Comparison of ENCODE assay signal across 9 mouse cellular contexts in the genomic region with DNA sequence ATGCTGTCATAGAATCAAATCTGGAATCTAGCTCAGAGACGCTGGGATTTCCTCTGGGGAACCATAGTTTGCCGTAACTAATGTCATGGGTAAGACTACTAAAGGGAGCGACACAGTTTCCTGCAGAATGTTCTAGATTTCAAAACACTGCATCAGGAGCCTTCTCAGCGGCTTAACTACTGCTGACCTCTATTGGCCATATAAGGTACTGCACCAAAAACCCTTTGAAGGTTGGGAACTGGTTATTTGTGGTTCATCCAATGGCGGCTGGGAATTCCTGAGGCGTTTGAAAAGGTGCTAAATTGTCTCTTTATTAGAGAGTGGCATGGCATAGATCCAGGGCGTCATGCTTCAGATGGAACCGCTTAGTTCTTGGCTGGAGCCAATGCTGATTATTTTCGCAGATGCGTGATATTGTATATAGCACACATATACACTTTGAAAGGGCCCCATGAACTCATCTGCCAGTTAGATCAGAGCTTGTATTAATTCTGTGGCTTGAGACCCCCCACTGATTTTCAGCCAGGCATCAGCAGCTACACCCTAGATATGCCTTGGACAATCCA.
DNase-seq lines count a peak whose midpoint lies in the region; ATAC-seq and TF ChIP-seq lines count a peak whose summit lies in the region.
"Had no signal": no experiment of that assay in that cellular context is flagged by ENCODE, and none has a peak within 500 bp of the region (broad histone marks: within the 10 kb centered on the region; RNA-seq: fewer than 3 reads in every experiment).

No protein-coding gene starts in this region.

- H3K36me3 ChIP-seq in thymus, adult 2 months (ENCODE audit: control insufficient read depth, insufficient read depth, low read length) = no peaks in the 10 kb centered on the region
- no peaks in the 10 kb centered on the region for H3K36me3 ChIP-seq in forebrain, embryonic 14.5 days (ENCODE audit: control insufficient read depth, insufficient read depth, low read length)
- no peaks in the 10 kb centered on the region for H3K36me3 ChIP-seq in lung, postnatal 0 days (ENCODE audit: insufficient read depth, low read length)
- H3K36me3 ChIP-seq in splenic B cell, adult 2 months (ENCODE audit: control insufficient read depth, insufficient read depth, low read length, poor library complexity, severe bottlenecking) = no peaks in the 10 kb centered on the region
- H3K36me3 ChIP-seq: heart, embryonic 13.5 days; stomach, embryonic 15.5 days had no signal

- H3K9ac ChIP-seq in forebrain, embryonic 14.5 days (ENCODE audit: low read length) = no peak overlapping the region
- no peak overlapping the region for H3K9ac ChIP-seq in lung, postnatal 0 days (replicated peaks; ENCODE audit: low read depth)
- H3K9ac ChIP-seq: heart, embryonic 13.5 days; stomach, embryonic 15.5 days had no signal

- H3K4me1 ChIP-seq in thymus, adult 2 months (replicated peaks; ENCODE audit: control insufficient read depth, insufficient read depth, low read length) = no peaks in the 10 kb centered on the region
- H3K4me1 ChIP-seq in forebrain, embryonic 14.5 days (ENCODE audit: control insufficient read depth, insufficient read depth, low read length) = no peaks in the 10 kb centered on the region
- no peaks in the 10 kb centered on the region for H3K4me1 ChIP-seq in lung, postnatal 0 days (ENCODE audit: insufficient read depth, low read depth, low read length)
- H3K4me1 ChIP-seq: heart, embryonic 13.5 days; stomach, embryonic 15.5 days had no signal

- H3K27me3 ChIP-seq in thymus, adult 2 months (ENCODE audit: control insufficient read depth, insufficient read depth, low read length) = no peaks in the 10 kb centered on the region
- no peaks in the 10 kb centered on the region for H3K27me3 ChIP-seq in forebrain, embryonic 14.5 days (replicated peaks; ENCODE audit: control insufficient read depth, insufficient read depth, low read length)
- H3K27me3 ChIP-seq in lung, postnatal 0 days (replicated peaks; ENCODE audit: insufficient read depth, low read length) = no peaks in the 10 kb centered on the region
- no peaks in the 10 kb centered on the region for H3K27me3 ChIP-seq in splenic B cell, adult 2 months (ENCODE audit: control insufficient read depth, insufficient read depth, low read length, poor library complexity, severe bottlenecking)
- H3K27me3 ChIP-seq: stomach, embryonic 15.5 days had no signal

- no peak overlapping the region for H3K4me3 ChIP-seq in thymus, adult 2 months (ENCODE audit: control insufficient read depth, insufficient read depth, low read length)
- H3K4me3 ChIP-seq in forebrain, embryonic 14.5 days (ENCODE audit: low read depth, low read length) = no peak overlapping the region
- H3K4me3 ChIP-seq in lung, postnatal 0 days (ENCODE audit: low read depth, low read length) = no peak overlapping the region
- H3K4me3 ChIP-seq: heart, embryonic 13.5 days; stomach, embryonic 15.5 days had no signal

- TF ChIP-seq CTCF in thymus, adult 2 months (IDR thresholded peaks at IDR 0.05; ENCODE audit: borderline replicate concordance, control insufficient read depth, extremely low read depth, insufficient read depth, low read length, poor library complexity) = no peak
- TF ChIP-seq CTCF in lung, postnatal 0 days (IDR thresholded peaks at IDR 0.05) = peak; percentile 89

- no peaks in the 10 kb centered on the region for H3K9me3 ChIP-seq in forebrain, embryonic 14.5 days (replicated peaks; ENCODE audit: control insufficient read depth, low read length)
- no peaks in the 10 kb centered on the region for H3K9me3 ChIP-seq in lung, postnatal 0 days (ENCODE audit: low read length)
- H3K9me3 ChIP-seq: heart, embryonic 13.5 days; stomach, embryonic 15.5 days had no signal

- 34% methylated on average over 10 of the region's 10 CpGs for WGBS in thymus, adult 2 months
- WGBS in forebrain, embryonic 14.5 days = 40% methylated on average over 10 of the region's 10 CpGs
- WGBS in lung, postnatal 0 days = 39% methylated on average over 10 of the region's 10 CpGs

- TF ChIP-seq EP300 in lung, postnatal 0 days (IDR thresholded peaks at IDR 0.05) = no peak

- peak; percentile 13 for DNase-seq in thymus, adult 2 months
- DNase-seq in thymus, postnatal 36 days = no peak
- peak; percentile 15 for DNase-seq in c-Kit-negative CD71-positive TER-119-positive erythroid progenitor cells, embryonic 14.5 days (ENCODE audit: low read depth, low spot score)
- peak; percentile 71 for DNase-seq in forebrain, embryonic 14.5 days (ENCODE audit: low spot score)
- peak; percentile 27 for DNase-seq in kidney, postnatal 10 days
- peak; percentile 70 for DNase-seq in lung, postnatal 0 days (ENCODE audit: low spot score)
- peak; percentile 13 for DNase-seq in splenic B cell, adult 2 months (ENCODE audit: low read depth, low spot score)

- H3K27ac ChIP-seq in thymus, adult 2 months (ENCODE audit: control insufficient read depth, insufficient read depth, low read length) = no peak overlapping the region
- H3K27ac ChIP-seq in forebrain, embryonic 14.5 days (ENCODE audit: low read depth, low read length) = no peak overlapping the region
- no peak overlapping the region for H3K27ac ChIP-seq in lung, postnatal 0 days (ENCODE audit: low read length)
- H3K27ac ChIP-seq: heart, embryonic 13.5 days; stomach, embryonic 15.5 days had no signal

- no peak overlapping the region for H3K4me2 ChIP-seq in forebrain, embryonic 14.5 days (ENCODE audit: low read length)
- H3K4me2 ChIP-seq in lung, postnatal 0 days (replicated peaks; ENCODE audit: low read depth, low read length) = no peak overlapping the region
- H3K4me2 ChIP-seq: heart, embryonic 13.5 days; stomach, embryonic 15.5 days had no signal

- no peak for TF ChIP-seq POLR2A in thymus, adult 2 months (IDR thresholded peaks at IDR 0.05; ENCODE audit: control insufficient read depth, extremely low read depth, insufficient read depth, low read length, poor library complexity)

- peak; percentile 74 for ATAC-seq in forebrain, embryonic 14.5 days
- no peak for ATAC-seq in lung, postnatal 0 days

Comparison
In these comparisons a context has a peak if more than half of its experiments do, and no peak if none do; other contexts are left out.
1. DNase-seq: peak in thymus, adult 2 months (single experiment), c-Kit-negative CD71-positive TER-119-positive erythroid progenitor cells, embryonic 14.5 days (single experiment), forebrain, embryonic 14.5 days (single experiment), kidney, postnatal 10 days (single experiment), lung, postnatal 0 days (single experiment) and splenic B cell, adult 2 months (single experiment); none in thymus, postnatal 36 days (0 of 2).